Mouse (Mus musculus) E14TG2a.4 (cell line): ENCODE results near the gene Slc22a14.
"Not testable (repeated sequence)": the region's sequence is repeated elsewhere in the genome, so short reads cannot be mapped to it uniquely, and the experiment has no call there.

Experiments
- H3K27me3 ChIP-seq: 2 replicates; pipeline ENCODE4 v1.6.1; 2014; ENCODE audit warnings: low read length, control low read depth; ENCODE audit not compliant: insufficient read depth
- H3K36me3 ChIP-seq: 2 replicates; pipeline ENCODE4 v1.6.1; 2014; ENCODE audit warnings: low read length, control low read depth; ENCODE audit not compliant: insufficient read depth
- H3K4me1 ChIP-seq: replicated peaks from 2 replicates; pipeline ENCODE4 v1.6.1; 2014; ENCODE audit warnings: low read depth, low read length, control low read depth
- H3K4me3 ChIP-seq: replicated peaks from 2 replicates; pipeline ENCODE4 v1.5.1; 2014; ENCODE audit warnings: mild to moderate bottlenecking, low read length
- H3K9me3 ChIP-seq: 2 replicates; pipeline ENCODE4 v1.6.1; 2014; ENCODE audit warnings: low read length, control low read depth
- CTCF ChIP-seq: conservative IDR thresholded peaks from 2 replicates; pipeline ENCODE4 v1.5.1; 2014; ENCODE audit warnings: low read length
- NANOG ChIP-seq: IDR thresholded peaks from 2 replicates; pipeline ENCODE4 v1.6.1; 2014; ENCODE audit warnings: borderline replicate concordance, low read length, mixed read lengths
- POU5F1 ChIP-seq: IDR thresholded peaks from 2 replicates; pipeline ENCODE4 v1.6.1; 2014; ENCODE audit warnings: low read length, borderline replicate concordance

Gene Slc22a14

GRCm38 (mm10) chr9:119305863-119306262 lies 59.5 kb downstream of the Slc22a14 start:
- H3K9me3 ChIP-seq, result no peaks in the 10 kb centered on the region

GRCm38 (mm10) chr9:119298563-119298962 lies 66.8 kb downstream of the Slc22a14 start:
- peaks cover 95% of the 10 kb centered on the region for H3K36me3 ChIP-seq
- H3K9me3 ChIP-seq, result no peaks in the 10 kb centered on the region
- no peak for TF ChIP-seq POU5F1
- TF ChIP-seq NANOG, result no peak
- TF ChIP-seq CTCF, result no peak
- no peak overlapping the region for H3K4me3 ChIP-seq
- no peaks in the 10 kb centered on the region for H3K27me3 ChIP-seq
- H3K4me1 ChIP-seq, result no peaks in the 10 kb centered on the region; the same call in none of the 2 replicates

More at GRCm38 (mm10) chr9:119305863-119306262, 59.5 kb downstream of the Slc22a14 start:
- H3K36me3 ChIP-seq, result peaks cover 84% of the 10 kb centered on the region
- H3K4me1 ChIP-seq, result peaks cover 37% of the 10 kb centered on the region
- TF ChIP-seq NANOG, result no peak
- no peaks in the 10 kb centered on the region for H3K27me3 ChIP-seq
- no peak overlapping the region for H3K4me3 ChIP-seq

- Histone ChIP-seq H3K9me3 (no peaks in the 10 kb centered on the region), H3K4me1 (no peaks in the 10 kb centered on the region; the same call in none of the 2 replicates), H3K27me3 (no peaks in the 10 kb centered on the region), H3K4me3 (no peak overlapping the region), H3K36me3 (peaks cover 92% of the 10 kb centered on the region)
- TF ChIP-seq POU5F1, result no peak
- no peak for TF ChIP-seq CTCF
- no peak for TF ChIP-seq NANOG
Measured at GRCm38 (mm10) chr9:119297696-119298095, 67.7 kb downstream of the Slc22a14 start.

GRCm38 (mm10) chr9:119290791-119291190 lies 74.6 kb downstream of the Slc22a14 start:
- TF ChIP-seq NANOG, result no peak
- TF ChIP-seq POU5F1, result no peak
- TF ChIP-seq CTCF, result no peak
- Histone ChIP-seq H3K9me3 (no peaks in the 10 kb centered on the region), H3K4me1 (no peaks in the 10 kb centered on the region), H3K27me3 (no peaks in the 10 kb centered on the region), H3K36me3 (peaks cover 88% of the 10 kb centered on the region), H3K4me3 (no peak overlapping the region)

- H3K27me3 ChIP-seq, result no peaks in the 10 kb centered on the region
- H3K36me3 ChIP-seq, result peaks cover 97% of the 10 kb centered on the region
- H3K4me1 ChIP-seq, result peaks cover 24% of the 10 kb centered on the region
Measured at GRCm38 (mm10) chr9:119280894-119281682, 84.3 kb downstream of the Slc22a14 start.

GRCm38 (mm10) chr9:119278031-119278430 lies 87.3 kb downstream of the Slc22a14 start:
- Histone ChIP-seq H3K36me3 (peaks cover 81% of the 10 kb centered on the region), H3K4me3 (no peak overlapping the region), H3K9me3 (no peaks in the 10 kb centered on the region), H3K27me3 (no peaks in the 10 kb centered on the region), H3K4me1 (peaks cover 31% of the 10 kb centered on the region)
- TF ChIP-seq POU5F1 (no peak), NANOG (no peak), CTCF (no peak)

More at GRCm38 (mm10) chr9:119280894-119281682, 84.3 kb downstream of the Slc22a14 start:
- H3K9me3 ChIP-seq, result no peaks in the 10 kb centered on the region
- H3K4me3 ChIP-seq, result no peak overlapping the region
- TF ChIP-seq NANOG, result no peak
- TF ChIP-seq CTCF, result no peak

GRCm38 (mm10) chr9:119276321-119276720 lies 89.0 kb downstream of the Slc22a14 start:
- TF ChIP-seq CTCF (no peak), NANOG (no peak), POU5F1 (no peak)
- Histone ChIP-seq H3K9me3 (no peaks in the 10 kb centered on the region), H3K36me3 (peaks cover 76% of the 10 kb centered on the region), H3K27me3 (no peaks in the 10 kb centered on the region), H3K4me1 (peaks cover 47% of the 10 kb centered on the region), H3K4me3 (peak overlapping the region; percentile 17; the same call in 1 of the 2 replicates)

GRCm38 (mm10) chr9:119274814-119275213 lies 90.5 kb downstream of the Slc22a14 start:
- H3K27me3 ChIP-seq, H3K4me3 ChIP-seq, H3K9me3 ChIP-seq: not testable (repeated sequence)
- 0 out of 2 replicates have a peak, but pooled peaks have one; percentile 2 for TF ChIP-seq CTCF
- Histone ChIP-seq H3K4me1 (peaks cover 49% of the 10 kb centered on the region), H3K36me3 (peaks cover 75% of the 10 kb centered on the region)

- Histone ChIP-seq H3K36me3 (peaks cover 74% of the 10 kb centered on the region), H3K4me1 (peaks cover 38% of the 10 kb centered on the region), H3K9me3 (no peaks in the 10 kb centered on the region), H3K4me3 (no peak overlapping the region), H3K27me3 (no peaks in the 10 kb centered on the region)
- TF ChIP-seq NANOG (no peak), CTCF (no peak)
Measured at GRCm38 (mm10) chr9:119271496-119271895, 93.9 kb downstream of the Slc22a14 start.
